Mouse (Mus musculus) liver, postnatal 0 days (tissue): ENCODE data around the gene Gm10840. TPM values are rescaled to one million over a fixed set of nuclear protein-coding genes. Genes with fewer than 3 reads are reported as not detected.
"Not testable (repeated sequence)": the region's sequence is repeated elsewhere in the genome, so short reads cannot be mapped to it uniquely, and the experiment has no call there.

Experiments
- ATAC-seq: fragments of 200-750 bp; cut with Nextera tagmentation; 2 replicates; pipeline ENCODE4 v1.8.0; 2017; ENCODE audit warnings: mild to moderate bottlenecking, moderate library complexity
- DNase-seq: peaks from one replicate; pipeline ENCODE4 v3.0.0-alpha.2; 2016
- H3K27ac ChIP-seq: fragments of 300-500 bp; sonication (generic); 2 replicates; pipeline ENCODE4 v1.5.1; 2014; ENCODE audit warnings: antibody characterized with exemption, moderate library complexity, mild to moderate bottlenecking, low read depth
- H3K27me3 ChIP-seq: fragments of 300-500 bp; sonication (generic); 2 replicates; pipeline ENCODE4 v1.6.1; 2014; ENCODE audit warnings: low read length, control low read depth, mixed read lengths; ENCODE audit not compliant: insufficient read depth
- H3K36me3 ChIP-seq: fragments of 300-500 bp; sonication (generic); replicated peaks from 2 replicates; pipeline ENCODE4 v1.6.1; 2014; ENCODE audit warnings: mild to moderate bottlenecking, control low read depth, low read length, moderate library complexity, mixed read lengths; ENCODE audit not compliant: insufficient read depth
- H3K4me1 ChIP-seq: fragments of 300-500 bp; sonication (generic); 2 replicates; pipeline ENCODE4 v1.6.1; 2014; ENCODE audit warnings: antibody characterized with exemption, mild to moderate bottlenecking, control low read depth; ENCODE audit not compliant: insufficient read depth
- H3K4me2 ChIP-seq: fragments of 300-500 bp; sonication (generic); 2 replicates; pipeline ENCODE4 v1.6.1; 2014; ENCODE audit warnings: low read depth, mild to moderate bottlenecking, low read length, moderate library complexity, mixed read lengths
- H3K4me3 ChIP-seq: fragments of 300-500 bp; sonication (generic); 2 replicates; pipeline ENCODE4 v1.5.1; 2014; ENCODE audit warnings: low read depth, low read length
- H3K9ac ChIP-seq: fragments of 300-500 bp; sonication (generic); replicated peaks from 2 replicates; pipeline ENCODE4 v1.6.1; 2014; ENCODE audit warnings: mild to moderate bottlenecking, moderate library complexity
- H3K9me3 ChIP-seq: fragments of 300-500 bp; sonication (generic); 2 replicates; pipeline ENCODE4 v1.6.1; 2016; ENCODE audit warnings: mild to moderate bottlenecking, control low read depth, low read length, mixed read lengths
- CTCF ChIP-seq: sonication (generic); IDR thresholded peaks from 2 replicates; pipeline ENCODE4 v1.5.1; 2016; ENCODE audit warnings: antibody characterized with exemption, low read depth
- EP300 ChIP-seq: IDR thresholded peaks from 2 replicates; pipeline ENCODE4 v1.6.1; 2016; ENCODE audit warnings: antibody characterized with exemption, low read depth, mild to moderate bottlenecking
- WGBS: fragments of 180-500 bp; shearing (Covaris S2); extraction: QIAGEN DNeasy Blood & Tissue Kit; methylation state at CpG from one replicate; pipeline ENCODE4 v1.1.7; 2014; ENCODE audit not compliant: insufficient replicate concordance; 5-methylcytosine and 5-hydroxymethylcytosine counted together
- polyA plus RNA-seq: library from polyadenylated mRNA; unstranded; fragments of >200 nt; fragmentation: Nextera tagmentation; extraction: Ambion mirVana; gene quantifications from 2 replicates; pipeline ENCODE4 v1.2.1, GENCODE M21; 2015

Gene Gm10840
- polyA plus RNA-seq = not detected in 2 replicates

DNA sequence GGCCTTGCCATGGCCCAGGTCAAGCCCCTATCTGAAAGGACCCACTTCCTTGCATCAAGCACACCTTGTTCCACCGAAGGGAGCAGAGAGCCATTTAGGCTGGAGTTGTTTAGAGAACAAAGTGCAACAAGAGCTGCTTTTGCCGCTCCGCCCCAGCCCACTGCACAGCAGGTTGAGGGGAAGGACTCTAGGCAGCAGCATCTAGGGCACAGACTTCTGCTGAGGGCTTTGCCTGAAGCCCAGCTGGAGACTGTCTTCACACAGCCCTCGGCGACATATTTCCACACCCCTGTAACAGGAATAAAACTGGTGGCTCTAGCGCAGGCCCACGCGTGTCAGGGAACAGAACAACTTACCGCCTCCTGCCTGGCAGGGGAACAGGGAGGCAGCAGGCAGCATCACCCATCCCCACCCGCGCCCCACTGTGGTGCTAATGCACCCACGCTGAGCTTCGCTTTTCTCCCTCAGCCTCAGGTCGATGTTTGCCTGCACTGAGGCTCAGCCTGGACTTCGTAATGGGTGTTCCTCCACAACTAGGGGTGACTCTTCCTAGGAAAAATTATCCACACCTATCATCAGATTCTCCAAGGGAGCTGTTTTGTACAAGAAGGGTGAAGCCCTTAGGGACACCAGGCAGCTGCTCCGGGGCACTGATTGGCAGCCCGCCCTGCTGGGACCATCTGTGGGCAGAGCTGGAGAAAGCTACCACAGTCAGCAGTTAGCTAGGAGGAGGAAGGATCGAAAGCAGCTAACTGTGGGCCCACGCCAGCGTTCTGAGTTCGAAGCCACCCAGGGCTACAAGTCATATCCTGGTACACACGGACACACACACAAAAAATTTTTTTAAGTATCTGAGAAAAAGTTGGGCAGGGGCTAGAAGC is at the start of gene Gm10840, which contains the start of gene Limd2:
Gene Gm10840, plus strand, starts transcription at position 10 of the 881 bp plus-strand sequence.
Gene Limd2, minus strand, starts transcription at position 20 of the 881 bp plus-strand sequence.
- no peaks in the 10 kb centered on the region for H3K27me3 ChIP-seq
- peaks cover 8% of the 10 kb centered on the region for H3K36me3 ChIP-seq
- no peak for TF ChIP-seq CTCF
- H3K9ac ChIP-seq = peak within 1 kb of the TSS; percentile 88
- no peaks in the 10 kb centered on the region for H3K9me3 ChIP-seq
- peak; percentile 48 for DNase-seq
- 29% methylated on average over 22 of the region's 22 CpGs for WGBS
- H3K4me2 ChIP-seq = peak within 1 kb of the TSS; percentile 93
- peak; percentile 9 for ATAC-seq
- peak within 1 kb of the TSS; percentile 75 for H3K4me3 ChIP-seq
- peaks cover 13% of the 10 kb centered on the region for H3K4me1 ChIP-seq
- peak within 1 kb of the TSS; percentile 97 for H3K27ac ChIP-seq

DNA sequence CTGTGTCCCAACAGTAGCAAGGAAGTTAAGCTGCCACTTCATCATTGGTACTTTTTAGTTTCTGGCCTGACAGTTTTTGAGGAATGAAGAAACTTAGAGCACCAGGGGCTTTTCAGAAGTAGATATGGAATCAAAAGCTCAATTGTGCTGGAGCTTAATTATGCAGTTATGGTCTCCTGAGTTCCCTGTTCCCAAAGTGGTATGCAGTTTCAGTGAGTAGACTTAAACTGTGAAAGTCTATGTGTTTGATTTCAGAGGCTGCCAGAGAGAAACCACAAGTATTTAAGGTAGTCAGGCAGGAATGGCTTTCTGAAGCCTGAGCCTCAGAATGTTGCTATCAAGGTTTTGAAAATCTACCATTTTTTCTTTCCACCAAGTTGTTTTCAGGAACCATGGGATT is 49.0 kb upstream of the Gm10840 start:
- Histone ChIP-seq H3K27ac (no peak overlapping the region), H3K4me2 (no peak overlapping the region), H3K36me3 (peaks cover 24% of the 10 kb centered on the region), H3K27me3 (no peaks in the 10 kb centered on the region), H3K4me3 (no peak overlapping the region), H3K9me3 (no peaks in the 10 kb centered on the region), H3K4me1 (no peaks in the 10 kb centered on the region), H3K9ac (no peak overlapping the region)
- DNase-seq (no peak), ATAC-seq (no peak)
- no peak for TF ChIP-seq CTCF
- TF ChIP-seq EP300 = no peak

DNA sequence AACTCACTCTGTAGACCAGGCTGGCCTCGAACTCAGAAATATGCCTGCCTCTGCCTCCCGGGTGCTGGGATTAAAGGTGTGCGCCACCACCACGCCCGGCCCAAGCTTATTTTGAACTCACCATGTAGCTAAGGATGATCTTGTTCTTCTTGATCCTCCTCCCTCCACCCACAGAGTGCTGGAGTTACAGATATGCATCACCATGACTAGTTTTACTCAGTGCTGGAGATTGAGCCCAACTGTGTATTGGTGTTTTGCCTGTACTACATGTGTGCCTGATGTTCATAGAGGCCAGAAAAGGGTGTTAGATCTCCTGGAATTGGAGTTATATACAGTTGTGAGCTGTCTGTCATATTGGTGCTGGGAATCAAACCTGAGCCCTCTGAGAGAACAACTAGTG is 38.4 kb upstream of the Gm10840 start:
- no peak for ATAC-seq
- WGBS = 73% methylated on average over 5 of the region's 5 CpGs
- Histone ChIP-seq H3K4me2 (peak overlapping the region; percentile 35; the same call in 1 of the 2 replicates), H3K4me3 (no peak overlapping the region), H3K36me3 (peaks cover 14% of the 10 kb centered on the region), H3K27ac (peak overlapping the region; percentile 86), H3K4me1 (peaks cover 7% of the 10 kb centered on the region), H3K9ac (no peak overlapping the region), H3K9me3 (no peaks in the 10 kb centered on the region), H3K27me3 (no peaks in the 10 kb centered on the region)
- no peak for DNase-seq
- TF ChIP-seq CTCF (no peak), EP300 (no peak)

DNA sequence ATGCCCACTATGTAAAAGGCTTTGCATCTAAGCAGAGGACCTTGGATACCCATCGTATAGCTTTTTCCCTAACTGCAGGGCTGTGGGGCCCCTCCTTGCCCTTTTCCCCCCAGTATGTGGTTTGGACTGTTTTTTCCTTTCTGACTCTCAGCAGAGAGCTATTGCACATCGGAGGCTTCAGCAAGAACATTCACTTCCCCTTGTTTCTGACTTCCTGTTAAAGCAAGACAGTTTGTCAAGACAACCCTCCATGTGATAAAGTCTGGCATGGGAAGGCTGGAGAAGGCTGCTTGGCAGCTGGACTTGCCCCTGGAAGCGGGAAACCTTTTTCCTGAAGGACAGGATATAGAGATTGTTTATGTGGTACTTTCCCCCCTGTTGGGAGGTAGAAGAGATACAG is 37.9 kb upstream of the Gm10840 start:
- no peaks in the 10 kb centered on the region for H3K27me3 ChIP-seq
- no peaks in the 10 kb centered on the region for H3K9me3 ChIP-seq
- peak; percentile 36 for DNase-seq
- H3K9ac ChIP-seq = no peak overlapping the region
- WGBS = 33% methylated on average over 3 of the region's 3 CpGs
- peak overlapping the region; percentile 35; the same call in 1 of the 2 replicates for H3K4me2 ChIP-seq
- peaks cover 10% of the 10 kb centered on the region for H3K36me3 ChIP-seq
- TF ChIP-seq CTCF (no peak), EP300 (peak; percentile 46; the same call in 1 of the 2 replicates)
- peak; percentile 62 for ATAC-seq
- H3K4me3 ChIP-seq = no peak overlapping the region
- H3K4me1 ChIP-seq = peaks cover 7% of the 10 kb centered on the region
- peak overlapping the region; percentile 86 for H3K27ac ChIP-seq

DNA sequence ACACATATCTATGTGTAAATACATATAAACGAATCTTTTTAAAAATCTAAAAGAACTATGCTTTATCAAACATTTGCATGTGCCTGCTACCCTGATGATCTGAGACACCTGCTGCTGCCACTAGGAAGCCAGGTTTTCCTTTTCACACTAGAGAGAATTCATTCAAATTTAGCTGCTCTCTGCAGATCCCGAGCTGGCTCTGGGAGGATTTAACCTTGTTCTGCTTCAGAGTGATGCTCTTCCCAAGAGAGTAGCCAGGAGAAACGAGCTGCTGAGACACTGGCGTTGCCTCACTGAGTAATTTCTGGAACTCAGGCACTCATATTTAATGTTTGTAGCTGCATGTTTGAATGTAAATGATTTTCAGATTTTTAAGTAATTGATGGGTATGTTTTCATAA is 35.9 kb upstream of the Gm10840 start:
- no peak overlapping the region for H3K4me2 ChIP-seq
- no peak for TF ChIP-seq EP300
- TF ChIP-seq CTCF = no peak
- WGBS = 62% methylated on average over 4 of the region's 4 CpGs

DNA sequence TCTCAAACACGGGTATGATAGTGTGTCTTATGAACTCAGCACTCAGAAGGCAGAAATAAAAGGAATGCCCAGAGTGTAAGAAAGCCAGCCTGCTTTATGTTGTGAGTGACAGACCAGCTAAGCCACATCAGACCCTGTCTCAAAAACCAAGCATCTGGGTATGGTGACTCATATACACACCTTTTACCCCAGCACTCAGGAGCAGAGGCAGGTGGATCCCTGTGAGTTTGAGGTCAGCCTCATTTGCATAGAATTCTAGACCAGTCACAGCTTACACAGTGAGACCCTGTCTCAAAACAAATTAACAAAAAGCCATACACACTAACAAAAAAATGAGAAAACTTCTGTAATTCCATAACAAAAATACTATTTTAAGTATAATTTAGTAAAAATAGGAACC is 34.8 kb upstream of the Gm10840 start:
- H3K9ac ChIP-seq = no peak overlapping the region
- ATAC-seq = no peak
- 55% methylated on average over 1 of the region's 1 CpGs for WGBS

More for the DNA sequence above, 35.9 kb upstream of the Gm10840 start:
- Histone ChIP-seq H3K9ac (no peak overlapping the region), H3K4me3 (no peak overlapping the region), H3K9me3 (no peaks in the 10 kb centered on the region), H3K27me3 (no peaks in the 10 kb centered on the region), H3K4me1 (peaks cover 7% of the 10 kb centered on the region), H3K27ac (no peak overlapping the region), H3K36me3 (peaks cover 9% of the 10 kb centered on the region)
- no peak for ATAC-seq
- DNase-seq = no peak

DNA sequence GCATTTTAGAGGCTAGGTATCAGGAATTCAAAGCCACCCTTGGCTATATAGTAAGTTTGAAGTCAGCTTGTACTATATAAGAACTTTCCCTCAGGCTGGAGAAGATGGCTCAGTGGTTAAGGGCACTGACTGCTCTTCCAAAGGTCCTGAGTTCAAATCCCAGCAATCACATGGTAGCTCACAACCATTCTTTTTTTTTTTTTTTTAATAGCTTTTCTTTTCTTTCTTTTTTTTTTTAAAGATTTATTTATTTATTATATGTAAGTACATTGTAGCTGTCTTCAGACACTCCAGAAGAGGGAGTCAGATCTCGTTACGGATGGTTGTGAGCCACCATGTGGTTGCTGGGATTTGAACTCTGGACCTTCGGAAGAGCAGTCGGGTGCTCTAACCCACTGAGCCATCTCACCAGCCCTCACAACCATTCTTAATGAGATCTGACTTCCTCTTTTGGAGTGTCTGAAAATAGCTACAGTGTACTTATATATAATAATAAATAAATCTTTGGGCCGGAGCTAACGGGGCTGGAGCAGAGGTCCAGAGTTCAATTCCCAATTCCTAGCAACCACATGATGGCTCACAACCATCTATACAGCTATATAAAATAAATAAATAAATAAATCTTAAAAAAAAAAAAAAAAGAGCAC is 33.8 kb upstream of the Gm10840 start:
- not testable (repeated sequence) for H3K27ac ChIP-seq, H3K9me3 ChIP-seq, ATAC-seq, H3K4me1 ChIP-seq, H3K4me3 ChIP-seq, H3K9ac ChIP-seq, H3K27me3 ChIP-seq, H3K4me2 ChIP-seq, DNase-seq
- peaks cover 18% of the 10 kb centered on the region for H3K36me3 ChIP-seq
- 81% methylated on average over 4 of the region's 6 CpGs for WGBS

More for the DNA sequence above, 34.8 kb upstream of the Gm10840 start:
- Histone ChIP-seq H3K36me3 (peaks cover 17% of the 10 kb centered on the region), H3K4me1 (peaks cover 7% of the 10 kb centered on the region), H3K9me3 (no peaks in the 10 kb centered on the region), H3K4me3 (no peak overlapping the region), H3K27me3 (no peaks in the 10 kb centered on the region), H3K27ac (no peak overlapping the region), H3K4me2 (no peak overlapping the region)
- no peak for TF ChIP-seq CTCF
- TF ChIP-seq EP300 = no peak
- no peak for DNase-seq
